Mouse (Mus musculus): ENCODE data around the gene Samd5. TPM values are rescaled to one million over a fixed set of nuclear protein-coding genes. Genes with fewer than 3 reads are reported as not detected.

The Samd5 gene
- 1.2 and 2.1 TPM in 2 replicates for total RNA-seq (2012; rRNA removed)

- in situ Hi-C loops (cut with MboI; ENCODE audit: low sequenced_read_pairs in 2 of 2, unreplicated experiment in 2 of 2), result no loop called here
- Histone ChIP-seq H3K9ac (ENCODE audit: insufficient read depth, low read depth, low read length, poor library complexity, severe bottlenecking) (peak within 1 kb of the TSS; percentile 40; the same call in 1 of the 2 replicates), H3K36me3 (ENCODE audit: control insufficient read depth, insufficient read depth, low read length, poor library complexity, severe bottlenecking) (no peaks in the 10 kb centered on the region), H3K4me1 (ENCODE audit: control insufficient read depth in 2 of 2, insufficient read depth in 2 of 2, low read length in 2 of 2, poor library complexity in 1 of 2) (no peaks in the 10 kb centered on the region; a peak in 1 of 4 replicates), H3K4me3 (ENCODE audit: insufficient read depth in 1 of 2, low read depth in 1 of 2, low read length in 2 of 2, poor library complexity in 1 of 2, severe bottlenecking in 1 of 2) (peak within 1 kb of the TSS; percentile 60 to 69), H3K9me3 (ENCODE audit: control insufficient read depth, insufficient read depth, low read depth, low read length) (no peaks in the 10 kb centered on the region), H3K27ac (ENCODE audit: insufficient read depth, low read depth, low read length, poor library complexity, severe bottlenecking) (no peak within 1 kb of the TSS)
- DNase-seq (ENCODE audit: low read depth, low spot score), result no peak
- no peak for TF ChIP-seq MAFK (IDR thresholded peaks at IDR 0.05; ENCODE audit: insufficient read depth, low read depth, low read length)
- TF ChIP-seq CHD2 (IDR thresholded peaks at IDR 0.05; ENCODE audit: low read depth, low read length), result no peak
- TF ChIP-seq ZC3H11A (IDR thresholded peaks at IDR 0.05; ENCODE audit: borderline replicate concordance, low read depth, low read length), result no peak
- no peak for TF ChIP-seq HCFC1 (IDR thresholded peaks at IDR 0.05; ENCODE audit: borderline replicate concordance, insufficient read depth, low read length)
- TF ChIP-seq ZNF384 (IDR thresholded peaks at IDR 0.05; ENCODE audit: low read depth, low read length), result no peak
Measured at GRCm38 (mm10) chr10:9674561-9675521, at the start of gene Samd5. Samd5 (minus strand) TSS chr10:9675208.

DNA sequence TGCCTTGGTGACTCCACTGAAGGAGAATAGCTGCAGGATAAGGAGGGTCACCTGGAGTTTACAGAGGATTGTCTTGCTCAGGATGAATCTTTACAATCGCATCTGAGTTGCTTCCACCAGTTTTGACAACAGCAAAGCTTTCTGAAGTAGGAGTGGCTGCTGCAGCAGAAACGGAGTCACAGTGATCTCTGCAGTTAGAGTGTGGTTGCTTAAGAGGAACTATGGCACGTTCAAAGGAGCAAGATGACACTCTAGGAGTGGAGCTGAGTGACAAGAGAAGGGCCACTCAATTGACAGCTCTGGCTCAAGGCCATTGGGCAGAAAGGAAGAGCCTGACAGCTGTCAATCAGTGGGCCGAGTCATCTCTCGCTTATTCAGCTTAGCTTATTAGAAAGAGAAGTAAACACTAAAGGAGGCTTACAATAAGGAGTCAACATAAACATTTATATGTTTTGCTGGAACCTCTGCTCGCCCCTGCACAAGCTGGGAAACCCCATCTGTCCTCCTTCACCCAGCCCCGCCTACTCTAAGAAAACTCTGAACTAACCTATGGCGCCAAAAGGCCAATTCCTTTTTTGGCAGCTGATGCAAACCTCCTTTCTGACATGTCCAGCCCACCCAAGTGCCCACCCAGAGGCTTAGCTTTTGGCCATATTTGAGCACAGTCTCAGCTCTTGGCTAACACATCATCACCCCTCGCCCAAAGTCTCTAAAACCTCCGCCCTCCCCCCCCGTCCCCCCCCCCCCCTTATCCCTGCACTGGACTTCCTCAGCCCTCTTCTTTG lies 47.7 kb upstream of the Samd5 start:
- TF ChIP-seq ZNF384 (IDR thresholded peaks at IDR 0.05; ENCODE audit: low read depth, low read length) (no peak), CHD2 (IDR thresholded peaks at IDR 0.05; ENCODE audit: low read depth, low read length) (no peak), MAFK (IDR thresholded peaks at IDR 0.05; ENCODE audit: insufficient read depth, low read depth, low read length) (no peak), ZC3H11A (IDR thresholded peaks at IDR 0.05; ENCODE audit: borderline replicate concordance, low read depth, low read length) (no peak)
- in situ Hi-C loops (cut with MboI; ENCODE audit: low sequenced_read_pairs in 2 of 2, unreplicated experiment in 2 of 2), result no loop called here
- Histone ChIP-seq H3K27ac (ENCODE audit: insufficient read depth, low read depth, low read length, poor library complexity, severe bottlenecking) (no peak overlapping the region), H3K4me3 (ENCODE audit: insufficient read depth in 1 of 2, low read depth in 1 of 2, low read length in 2 of 2, poor library complexity in 1 of 2, severe bottlenecking in 1 of 2) (no peak overlapping the region), H3K36me3 (ENCODE audit: control insufficient read depth, insufficient read depth, low read length, poor library complexity, severe bottlenecking) (no peaks in the 10 kb centered on the region), H3K4me1 (ENCODE audit: control insufficient read depth in 2 of 2, insufficient read depth in 2 of 2, low read length in 2 of 2, poor library complexity in 1 of 2) (no peaks in the 10 kb centered on the region), H3K9ac (ENCODE audit: insufficient read depth, low read depth, low read length, poor library complexity, severe bottlenecking) (no peak overlapping the region), H3K9me3 (ENCODE audit: control insufficient read depth, insufficient read depth, low read depth, low read length) (no peaks in the 10 kb centered on the region)
- DNase-seq (ENCODE audit: low read depth, low spot score), result no peak

DNA sequence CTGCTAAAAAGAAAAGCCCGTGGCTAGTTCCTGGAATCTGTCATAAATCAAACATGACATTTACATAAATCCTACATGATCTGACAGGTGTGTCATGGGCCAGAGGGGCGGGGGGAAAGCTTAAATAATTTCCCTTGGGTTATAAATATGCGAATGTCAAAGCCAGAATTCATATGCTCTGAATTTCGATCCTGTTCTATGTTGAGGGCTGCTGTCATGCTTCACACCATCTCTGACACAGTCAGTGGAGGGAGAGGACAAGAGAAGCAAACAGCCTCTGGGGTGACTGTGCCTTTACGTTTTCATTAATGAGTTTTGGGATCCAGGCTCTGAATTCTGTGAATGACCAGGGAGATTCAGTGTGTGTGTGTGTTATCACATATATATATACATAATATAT lies 45.0 kb upstream of the Samd5 start:
- TF ChIP-seq CHD2 (IDR thresholded peaks at IDR 0.05; ENCODE audit: low read depth, low read length) (no peak), MAFK (IDR thresholded peaks at IDR 0.05; ENCODE audit: insufficient read depth, low read depth, low read length) (no peak), ZNF384 (IDR thresholded peaks at IDR 0.05; ENCODE audit: low read depth, low read length) (no peak), ZC3H11A (IDR thresholded peaks at IDR 0.05; ENCODE audit: borderline replicate concordance, low read depth, low read length) (no peak)
- Histone ChIP-seq H3K9me3 (ENCODE audit: control insufficient read depth, insufficient read depth, low read depth, low read length) (no peaks in the 10 kb centered on the region), H3K27ac (ENCODE audit: insufficient read depth, low read depth, low read length, poor library complexity, severe bottlenecking) (no peak overlapping the region), H3K4me3 (ENCODE audit: insufficient read depth in 1 of 2, low read depth in 1 of 2, low read length in 2 of 2, poor library complexity in 1 of 2, severe bottlenecking in 1 of 2) (no peak overlapping the region), H3K4me1 (ENCODE audit: control insufficient read depth in 2 of 2, insufficient read depth in 2 of 2, low read length in 2 of 2, poor library complexity in 1 of 2) (no peaks in the 10 kb centered on the region), H3K36me3 (ENCODE audit: control insufficient read depth, insufficient read depth, low read length, poor library complexity, severe bottlenecking) (no peaks in the 10 kb centered on the region), H3K9ac (ENCODE audit: insufficient read depth, low read depth, low read length, poor library complexity, severe bottlenecking) (no peak overlapping the region)
- in situ Hi-C loops (cut with MboI; ENCODE audit: low sequenced_read_pairs in 2 of 2, unreplicated experiment in 2 of 2), result no loop called here
- no peak for DNase-seq (ENCODE audit: low read depth, low spot score)

DNA sequence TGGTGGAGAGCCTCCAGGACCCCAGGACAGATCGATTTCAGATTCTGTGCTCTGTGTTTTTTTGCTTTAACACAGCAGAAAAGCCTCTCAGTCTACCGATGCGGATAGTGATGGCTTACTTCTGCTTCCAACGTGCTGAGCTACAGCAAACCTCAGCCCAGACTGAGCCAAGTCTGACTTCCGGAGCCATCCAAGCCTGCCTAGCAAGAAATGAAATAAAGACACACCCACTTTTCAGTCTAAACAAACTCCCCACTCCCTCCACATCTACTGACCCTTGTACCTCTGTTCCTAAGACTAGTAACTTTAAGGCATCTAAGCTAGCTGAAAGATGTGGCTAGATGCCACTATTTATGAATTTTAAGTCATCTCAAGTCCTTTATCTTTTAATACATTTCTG lies 43.1 kb upstream of the Samd5 start:
- Histone ChIP-seq H3K27ac (ENCODE audit: insufficient read depth, low read depth, low read length, poor library complexity, severe bottlenecking) (no peak overlapping the region), H3K9ac (ENCODE audit: insufficient read depth, low read depth, low read length, poor library complexity, severe bottlenecking) (no peak overlapping the region), H3K4me3 (ENCODE audit: insufficient read depth in 1 of 2, low read depth in 1 of 2, low read length in 2 of 2, poor library complexity in 1 of 2, severe bottlenecking in 1 of 2) (no peak overlapping the region), H3K36me3 (ENCODE audit: control insufficient read depth, insufficient read depth, low read length, poor library complexity, severe bottlenecking) (no peaks in the 10 kb centered on the region), H3K4me1 (ENCODE audit: control insufficient read depth in 2 of 2, insufficient read depth in 2 of 2, low read length in 2 of 2, poor library complexity in 1 of 2) (no peaks in the 10 kb centered on the region), H3K9me3 (ENCODE audit: control insufficient read depth, insufficient read depth, low read depth, low read length) (no peaks in the 10 kb centered on the region)
- TF ChIP-seq ZC3H11A (IDR thresholded peaks at IDR 0.05; ENCODE audit: borderline replicate concordance, low read depth, low read length) (no peak), ZNF384 (IDR thresholded peaks at IDR 0.05; ENCODE audit: low read depth, low read length) (no peak), MAFK (IDR thresholded peaks at IDR 0.05; ENCODE audit: insufficient read depth, low read depth, low read length) (no peak), CHD2 (IDR thresholded peaks at IDR 0.05; ENCODE audit: low read depth, low read length) (no peak), HCFC1 (IDR thresholded peaks at IDR 0.05; ENCODE audit: borderline replicate concordance, insufficient read depth, low read length) (no peak)
- in situ Hi-C loops (cut with MboI; ENCODE audit: low sequenced_read_pairs in 2 of 2, unreplicated experiment in 2 of 2), result no loop called here
- no peak for DNase-seq (ENCODE audit: low read depth, low spot score)
